Mouse (Mus musculus) kidney, adult 2 months (tissue): Measurements from ENCODE around the gene Cd19.

Experiments
- CTCF ChIP-seq: fragments of 200-500 bp; conservative IDR thresholded peaks from 2 replicates; pipeline ENCODE4 v1.5.1; 2011; ENCODE audit warnings: low read depth, mild to moderate bottlenecking, control low read depth, low read length, moderate library complexity, mixed read lengths; ENCODE audit not compliant: insufficient read depth, insufficient read length
- POLR2A ChIP-seq: fragments of 200-500 bp; IDR thresholded peaks from one replicate; pipeline ENCODE4 v1.6.1; 2011; ENCODE audit warnings: low read depth, low read length, control low read depth

- no peak for TF ChIP-seq CTCF
- no peak for TF ChIP-seq POLR2A
These were observed at the start of gene Cd19 for GRCm38 (mm10) chr7:126414725-126415124.
